Mouse (Mus musculus) ES-E14 (cell line): ENCODE results near the gene Hoxa3. TPM values are rescaled to one million over a fixed set of nuclear protein-coding genes. Genes with fewer than 3 reads are reported as not detected.
A peak's percentile ranks its signal among the peaks of the same experiment; 100 is the strongest.

Experiments used
- DNase-seq: peaks from one replicate; pipeline ENCODE4 v3.0.0-alpha.2; 2013; ENCODE audit warnings: low read depth, low spot score
- H3K27ac ChIP-seq: 2 replicates; pipeline ENCODE4 v1.5.1; 2012; ENCODE audit warnings: low read depth, mild to moderate bottlenecking, low read length, moderate library complexity, mixed read lengths; ENCODE audit not compliant: poor library complexity, insufficient read depth, severe bottlenecking
- H3K36me3 ChIP-seq: 2 replicates; pipeline ENCODE4 v1.6.1; 2012; ENCODE audit warnings: mild to moderate bottlenecking, low read length, moderate library complexity, mixed read lengths; ENCODE audit not compliant: control insufficient read depth, poor library complexity, insufficient read depth, severe bottlenecking
- H3K4me1 ChIP-seq, 2 experiments: fragments of 150-350 bp in 1 of 2; sonication (generic) in 1 of 2; 2 replicates each; pipeline ENCODE4 v1.6.1; 2012; ENCODE audit warnings: low read length in 2 of 2, mild to moderate bottlenecking in 1 of 2, mixed read lengths in 1 of 2; ENCODE audit not compliant: control insufficient read depth in 2 of 2, insufficient read depth in 2 of 2, poor library complexity in 1 of 2
- H3K4me3 ChIP-seq, 2 experiments: fragments of 150-350 bp in 1 of 2; sonication (generic) in 1 of 2; 2 replicates each; pipeline ENCODE4 v1.5.1; 2012; ENCODE audit warnings: low read length in 2 of 2, low read depth in 1 of 2, mild to moderate bottlenecking in 1 of 2, mixed read lengths in 1 of 2; ENCODE audit not compliant: insufficient read depth in 1 of 2, poor library complexity in 1 of 2, severe bottlenecking in 1 of 2
- H3K9ac ChIP-seq: 2 replicates; pipeline ENCODE4 v1.6.1; 2012; ENCODE audit warnings: low read depth, mild to moderate bottlenecking, low read length, mixed read lengths; ENCODE audit not compliant: poor library complexity, insufficient read depth, severe bottlenecking
- H3K9me3 ChIP-seq: fragments of 150-350 bp; sonication (generic); 2 replicates; pipeline ENCODE4 v1.6.1; 2012; ENCODE audit warnings: low read depth, mild to moderate bottlenecking, low read length; ENCODE audit not compliant: control insufficient read depth, insufficient read depth
- CHD2 ChIP-seq: IDR thresholded peaks from 2 replicates; pipeline ENCODE4 v1.6.1; 2014; ENCODE audit warnings: mild to moderate bottlenecking, low read depth, low read length, inconsistent platforms
- HCFC1 ChIP-seq: IDR thresholded peaks from 2 replicates; pipeline ENCODE4 v1.6.1; 2012; ENCODE audit warnings: low read length, inconsistent platforms, borderline replicate concordance; ENCODE audit not compliant: insufficient read depth
- MAFK ChIP-seq: IDR thresholded peaks from 2 replicates; pipeline ENCODE4 v1.6.1; 2014; ENCODE audit warnings: mild to moderate bottlenecking, low read depth, low read length, inconsistent platforms; ENCODE audit not compliant: insufficient read depth
- ZC3H11A ChIP-seq: IDR thresholded peaks from 2 replicates; pipeline ENCODE4 v1.6.1; 2012; ENCODE audit warnings: low read depth, mild to moderate bottlenecking, inconsistent platforms, low read length, borderline replicate concordance
- ZNF384 ChIP-seq: IDR thresholded peaks from 2 replicates; pipeline ENCODE4 v1.6.1; 2012; ENCODE audit warnings: low read depth, low read length, inconsistent platforms
- in situ Hi-C, 2 experiments: fragments of 600-800 bp; cut with MboI; formaldehyde crosslinking; loops; one replicate each; pipeline ENCODE4 v1.15.1; 2025; ENCODE audit warnings: low sequenced_read_pairs in 2 of 2, inconsistent platforms in 1 of 2; ENCODE audit not compliant: unreplicated experiment in 2 of 2
- total RNA-seq: library from RNA; depleted of rRNA; stranded (reverse); fragments of 300-350 nt; gene quantifications from 2 replicates; pipeline ENCODE4 v1.2.3, GENCODE M21; 2012

Hoxa3 gene
- total RNA-seq, 1 experiment: 0.27 TPM

GRCm38 (mm10) chr6:52164051-52164625 lies 49.0 kb downstream of the Hoxa3 start:
- H3K36me3 ChIP-seq: no peaks in the 10 kb centered on the region
- peaks cover 4 to 17% of the 10 kb centered on the region in 2 experiments; a peak in 1 of 4 replicates for H3K4me1 ChIP-seq
- peak overlapping the region; percentile 3 to 33; a peak in 3 of 4 replicates for H3K4me3 ChIP-seq
- no peak overlapping the region for H3K27ac ChIP-seq
- no peaks in the 10 kb centered on the region for H3K9me3 ChIP-seq
- H3K9ac ChIP-seq: peak overlapping the region; percentile 36
- in situ Hi-C loops: loop anchor here (10.0 kb wide), 3 partner anchors 61 to 989 kb away; partner anchors contain the start of genes Hoxa7 (in 2 of the 2) and Evx1 (in 1 of the 2)
- DNase-seq: no peak
- TF ChIP-seq HCFC1 (no peak), CHD2 (no peak)

GRCm38 (mm10) chr6:52163366-52164031 lies 49.6 kb downstream of the Hoxa3 start:
- Histone ChIP-seq H3K27ac (no peak overlapping the region), H3K9ac (no peak overlapping the region), H3K9me3 (no peaks in the 10 kb centered on the region), H3K4me3 (no peak overlapping the region), H3K36me3 (no peaks in the 10 kb centered on the region), H3K4me1 (peaks cover 4 to 19% of the 10 kb centered on the region in 2 experiments; a peak in 1 of 4 replicates)
- TF ChIP-seq CHD2: no peak
- TF ChIP-seq ZC3H11A: no peak
- no peak for TF ChIP-seq ZNF384
- no peak for TF ChIP-seq HCFC1
- TF ChIP-seq MAFK: no peak
- DNase-seq: no peak
- in situ Hi-C loops: loop anchor here (10.0 kb wide), 3 partner anchors 61 to 989 kb away; partner anchors contain the start of genes Hoxa7 (in 2 of the 2) and Evx1 (in 1 of the 2)

DNA sequence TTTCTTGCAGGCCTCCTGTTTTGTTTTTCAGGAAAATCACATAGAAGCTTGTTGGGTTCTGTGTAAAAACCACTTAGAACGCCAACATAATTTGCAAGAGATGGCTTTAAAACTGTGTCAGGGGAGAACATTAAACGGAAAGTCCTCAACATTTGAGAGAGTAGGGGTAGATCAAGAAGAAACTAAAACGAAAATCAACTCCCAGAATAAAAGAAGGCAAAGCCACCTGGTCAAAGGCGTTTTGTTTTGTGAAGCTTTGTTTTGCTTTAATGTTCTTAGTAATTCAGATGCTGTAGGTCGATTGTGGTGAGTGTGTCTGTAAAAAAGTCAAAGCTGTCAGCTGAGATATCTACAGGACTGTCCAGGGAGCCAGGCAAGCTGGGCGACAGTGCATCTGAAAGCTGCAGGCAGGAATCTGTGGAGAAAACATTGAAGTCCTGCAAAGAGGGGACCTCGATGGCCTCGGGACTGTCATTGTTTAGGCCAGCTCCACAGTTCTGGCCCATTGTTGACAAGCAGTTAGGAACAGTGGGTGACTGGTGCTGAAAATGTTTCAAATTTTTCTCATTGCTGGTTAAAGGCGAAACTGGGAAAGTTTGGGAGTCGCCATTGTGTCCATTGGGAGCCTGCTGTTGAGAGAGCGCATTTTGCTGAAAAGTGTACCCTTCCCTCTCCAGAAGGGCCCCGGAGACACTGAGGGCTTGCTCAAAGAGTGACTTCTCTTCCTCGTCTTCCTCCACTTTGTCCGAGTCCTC lies 50.3 kb downstream of the Hoxa3 start:
- H3K9me3 ChIP-seq: no peaks in the 10 kb centered on the region
- peaks cover 4 to 21% of the 10 kb centered on the region in 2 experiments; a peak in 1 of 4 replicates for H3K4me1 ChIP-seq
- TF ChIP-seq CHD2 (no peak), HCFC1 (no peak), ZC3H11A (no peak), ZNF384 (no peak), MAFK (no peak)
- H3K9ac ChIP-seq: no peak overlapping the region
- H3K4me3 ChIP-seq: no peak overlapping the region
- DNase-seq: no peak
- in situ Hi-C loops: loop anchor here (10.0 kb wide), 3 partner anchors 62 to 988 kb away; partner anchors contain the start of genes Hoxa7 (in 2 of the 2) and Evx1 (in 1 of the 2)
- H3K27ac ChIP-seq: no peak overlapping the region
- H3K36me3 ChIP-seq: no peaks in the 10 kb centered on the region

DNA sequence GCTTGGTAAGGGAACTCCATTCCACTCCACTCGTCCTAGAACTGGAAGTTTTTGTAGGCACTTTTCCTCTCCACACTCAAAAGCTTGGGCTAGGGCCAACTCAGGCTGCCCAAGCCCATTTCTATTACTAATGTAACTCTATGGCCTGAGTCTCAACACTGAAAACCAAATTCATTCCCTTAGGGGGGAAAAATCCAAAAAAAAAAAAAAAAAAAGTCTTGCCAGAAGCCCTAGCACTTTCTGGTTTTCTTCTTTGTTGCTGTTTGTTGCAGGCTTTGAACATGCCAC lies 51.1 kb downstream of the Hoxa3 start:
- Histone ChIP-seq H3K9ac (no peak overlapping the region), H3K9me3 (no peaks in the 10 kb centered on the region), H3K4me1 (peaks cover 4 to 21% of the 10 kb centered on the region in 2 experiments; a peak in 1 of 4 replicates), H3K36me3 (no peaks in the 10 kb centered on the region), H3K4me3 (no peak overlapping the region), H3K27ac (no peak overlapping the region)
- in situ Hi-C loops: loop anchor here (10.0 kb wide), 3 partner anchors 63 to 987 kb away; partner anchors contain the start of genes Hoxa7 (in 2 of the 2) and Evx1 (in 1 of the 2)
- DNase-seq: no peak
- TF ChIP-seq MAFK (no peak), ZNF384 (no peak), HCFC1 (no peak), CHD2 (no peak), ZC3H11A (no peak)
